In the genomic region with DNA sequence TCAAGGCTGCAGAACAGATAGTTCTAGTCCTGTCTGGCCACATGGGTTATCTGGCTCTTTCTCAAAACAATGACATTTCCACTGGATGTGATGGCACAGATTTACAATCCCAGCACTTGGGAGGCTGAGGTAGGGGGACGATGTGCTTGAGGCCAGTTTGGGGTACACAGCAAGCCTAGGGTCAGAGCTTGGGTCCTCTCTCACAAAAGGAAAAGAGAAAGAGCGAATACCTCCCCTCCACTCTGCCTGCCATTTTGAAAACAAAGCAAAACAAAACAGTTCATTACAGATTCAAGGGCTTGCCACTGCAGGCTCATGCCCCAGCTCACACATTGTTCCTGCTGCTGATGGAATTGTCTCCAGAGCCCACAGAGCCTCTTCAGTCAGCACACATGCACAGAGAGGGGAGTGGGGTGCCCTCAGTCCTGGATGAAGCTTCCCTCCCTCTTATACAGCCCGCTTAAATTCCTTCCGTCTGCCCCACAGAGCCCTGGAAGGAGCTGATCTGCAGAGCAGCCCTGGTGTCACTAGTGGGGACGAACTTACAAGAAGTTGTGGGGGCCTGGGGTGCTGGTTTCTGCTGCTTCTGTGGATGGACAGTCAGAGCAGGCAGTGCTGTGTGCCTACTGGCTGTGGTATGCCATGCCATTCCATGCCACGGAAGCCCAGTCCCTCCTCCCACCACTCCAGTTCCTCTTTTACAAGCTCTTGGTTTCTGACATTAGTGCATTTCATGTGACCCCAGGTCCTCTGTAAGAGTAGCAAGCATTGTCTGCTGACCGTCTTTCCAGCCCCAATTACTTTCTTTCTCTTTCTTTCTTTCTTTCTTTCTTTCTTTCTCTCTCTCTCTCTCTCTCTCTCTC, we compare ENCODE assay signal across 16 mouse cellular contexts. TPM values are rescaled to one million over a fixed set of nuclear protein-coding genes. Genes with fewer than 3 reads are reported as not detected.
A peak's percentile ranks its signal among the peaks of the same experiment; 100 is the strongest.
DNase-seq lines count a peak whose midpoint lies in the region; ATAC-seq and TF ChIP-seq lines count a peak whose summit lies in the region.
"Had no signal": no experiment of that assay in that cellular context is flagged by ENCODE, and none has a peak within 500 bp of the region (broad histone marks: within the 10 kb centered on the region; RNA-seq: fewer than 3 reads in every experiment).

No protein-coding gene starts in this region.

- no peak overlapping the region for H3K4me2 ChIP-seq in midbrain, embryonic 13.5 days (replicated peaks)
- no peak overlapping the region for H3K4me2 ChIP-seq in intestine, postnatal 0 days (replicated peaks; ENCODE audit: low read depth)
- H3K4me2 ChIP-seq: heart, embryonic 13.5 days; liver, embryonic 15.5 days; stomach, embryonic 15.5 days had no signal

- TF ChIP-seq CTCF in intestine, postnatal 0 days (IDR thresholded peaks at IDR 0.05; ENCODE audit: low read depth): no peak

- peaks cover 31% of the 10 kb centered on the region for H3K4me1 ChIP-seq in midbrain, embryonic 13.5 days (replicated peaks)
- no peaks in the 10 kb centered on the region for H3K4me1 ChIP-seq in intestine, postnatal 0 days (replicated peaks; ENCODE audit: control insufficient read depth, insufficient read depth, low read length)
- H3K4me1 ChIP-seq: heart, embryonic 13.5 days; limb, embryonic 10.5 days; liver, embryonic 15.5 days; stomach, embryonic 15.5 days had no signal

- no peak overlapping the region for H3K9ac ChIP-seq in midbrain, embryonic 13.5 days (replicated peaks)
- H3K9ac ChIP-seq in intestine, postnatal 0 days (ENCODE audit: low read depth, low read length): no peak overlapping the region
- H3K9ac ChIP-seq: heart, embryonic 13.5 days; liver, embryonic 15.5 days; stomach, embryonic 15.5 days had no signal

- ATAC-seq in granulocyte monocyte progenitor cell, adult 5-6 weeks (replicated peaks; ENCODE audit: poor library complexity, severe bottlenecking): peak; percentile 91
- ATAC-seq in midbrain, embryonic 13.5 days: peak; percentile 46
- ATAC-seq in intestine, postnatal 0 days: no peak

- 0 out of 2 replicates have a peak overlapping the region, but pooled peaks have one; percentile 55 for H3K27ac ChIP-seq in midbrain, embryonic 13.5 days
- no peak overlapping the region for H3K27ac ChIP-seq in intestine, postnatal 0 days (ENCODE audit: low read depth, low read length)
- H3K27ac ChIP-seq: heart, embryonic 13.5 days; kidney, postnatal 0 days; limb, embryonic 10.5 days; liver, embryonic 15.5 days; stomach, embryonic 15.5 days had no signal

- peaks cover under 1% of the 10 kb centered on the region; the same call in 1 of the 2 replicates for H3K27me3 ChIP-seq in midbrain, embryonic 13.5 days
- H3K27me3 ChIP-seq in intestine, postnatal 0 days (replicated peaks; ENCODE audit: control insufficient read depth, insufficient read depth, low read length): no peaks in the 10 kb centered on the region
- H3K27me3 ChIP-seq: heart, embryonic 13.5 days; liver, embryonic 15.5 days; stomach, embryonic 15.5 days had no signal

- peak; percentile 3 for DNase-seq in c-Kit-positive CD71-negative TER-119-negative erythroid progenitor cells, embryonic 14.5 days (ENCODE audit: low read depth)
- peak; percentile 31 for DNase-seq in embryo, embryonic 11 days
- no peak for DNase-seq in thymus, postnatal 4 days
- DNase-seq in urinary bladder, postnatal 14 days (ENCODE audit: low spot score): no peak
- DNase-seq: cerebellum, postnatal 36 days; gastrocnemius, postnatal 10 days; right cerebral cortex, postnatal 4 days had no signal

- H3K9me3 ChIP-seq in midbrain, embryonic 13.5 days: no peaks in the 10 kb centered on the region
- no peaks in the 10 kb centered on the region for H3K9me3 ChIP-seq in intestine, postnatal 0 days (ENCODE audit: control insufficient read depth)
- H3K9me3 ChIP-seq: heart, embryonic 13.5 days; limb, embryonic 10.5 days; liver, embryonic 15.5 days; stomach, embryonic 15.5 days had no signal

- no peaks in the 10 kb centered on the region for H3K36me3 ChIP-seq in midbrain, embryonic 13.5 days
- H3K36me3 ChIP-seq in intestine, postnatal 0 days (ENCODE audit: control insufficient read depth, insufficient read depth): no peaks in the 10 kb centered on the region
- H3K36me3 ChIP-seq: heart, embryonic 13.5 days; limb, embryonic 10.5 days; liver, embryonic 15.5 days; stomach, embryonic 15.5 days had no signal

- WGBS in midbrain, embryonic 13.5 days: 25% methylated on average over 7 of the region's 7 CpGs
- 65% methylated on average over 7 of the region's 7 CpGs for WGBS in intestine, postnatal 0 days

- H3K4me3 ChIP-seq in midbrain, embryonic 13.5 days (replicated peaks): no peak overlapping the region
- H3K4me3 ChIP-seq in intestine, postnatal 0 days (ENCODE audit: low read depth, low read length): no peak overlapping the region
- H3K4me3 ChIP-seq: heart, embryonic 13.5 days; limb, embryonic 10.5 days; liver, embryonic 15.5 days; stomach, embryonic 15.5 days had no signal

RNA-seq across cellular contexts. Expression of a gene that starts 49.1 kb away (rescaled TPM):
- total RNA-seq in granulocyte monocyte progenitor cell, adult 5-6 weeks (2014; fragmentation: Nextera tagmentation): not detected in 2 replicates
- total RNA-seq in granulocyte monocyte progenitor cell, adult 5-6 weeks (2017): not detected in 2 replicates
- polyA plus RNA-seq in midbrain, embryonic 13.5 days (2015; fragmentation: Nextera tagmentation; extraction: Ambion mirVana): 0.34 and 0.40 TPM in 2 replicates
- 0.27 and 0.38 TPM in 2 replicates for polyA plus RNA-seq in intestine, postnatal 0 days (2015; fragmentation: Nextera tagmentation; extraction: Ambion mirVana)
- total RNA-seq: CH12.LX; gastrocnemius, postnatal 10 days had no signal
- polyA plus RNA-seq: limb, embryonic 10.5 days; liver, embryonic 15.5 days; stomach, embryonic 15.5 days had no signal

Comparison
In these comparisons a context has a peak if more than half of its experiments do, and no peak if none do; other contexts are left out.
1. DNase-seq: peak in c-Kit-positive CD71-negative TER-119-negative erythroid progenitor cells, embryonic 14.5 days (single experiment) and embryo, embryonic 11 days (single experiment); none in thymus, postnatal 4 days (single experiment) and urinary bladder, postnatal 14 days (single experiment).